Mouse (Mus musculus) embryonic facial prominence, embryonic 12.5 days (tissue): ENCODE measurements around the gene Alpi. TPM values are rescaled to one million over a fixed set of nuclear protein-coding genes. Genes with fewer than 3 reads are reported as not detected.

ENCODE experiments used
- ATAC-seq: fragments of 200-750 bp; cut with Nextera tagmentation; 2 replicates; pipeline ENCODE4 v1.8.0; 2017; ENCODE audit not compliant: insufficient number of reproducible peaks, insufficient read depth, low FRiP score, low TSS enrichment
- H3K27ac ChIP-seq: fragments of 300-500 bp; sonication (generic); 2 replicates; pipeline ENCODE4 v1.5.1; 2016; ENCODE audit warnings: mild to moderate bottlenecking
- H3K27me3 ChIP-seq: fragments of 300-500 bp; sonication (generic); 2 replicates; pipeline ENCODE4 v1.6.1; 2016; ENCODE audit warnings: mild to moderate bottlenecking, moderate library complexity
- H3K36me3 ChIP-seq: fragments of 300-500 bp; sonication (generic); 2 replicates; pipeline ENCODE4 v1.6.1; 2016; ENCODE audit warnings: mild to moderate bottlenecking
- H3K4me1 ChIP-seq: fragments of 300-500 bp; sonication (generic); 2 replicates; pipeline ENCODE4 v1.6.1; 2016
- H3K4me2 ChIP-seq: fragments of 300-500 bp; sonication (generic); replicated peaks from 2 replicates; pipeline ENCODE4 v1.6.1; 2016; ENCODE audit warnings: mild to moderate bottlenecking, moderate library complexity
- H3K4me3 ChIP-seq: fragments of 300-500 bp; sonication (generic); 2 replicates; pipeline ENCODE4 v1.5.1; 2016; ENCODE audit warnings: mild to moderate bottlenecking
- H3K9ac ChIP-seq: fragments of 300-500 bp; sonication (generic); 2 replicates; pipeline ENCODE4 v1.6.1; 2016; ENCODE audit warnings: mild to moderate bottlenecking, moderate library complexity
- H3K9me3 ChIP-seq: fragments of 300-500 bp; sonication (generic); 2 replicates; pipeline ENCODE4 v1.6.1; 2016; ENCODE audit warnings: mild to moderate bottlenecking, moderate library complexity
- WGBS: fragments of 180-500 bp; shearing (Covaris S2); methylation state at CpG from one replicate; pipeline ENCODE4 v1.1.7; 2016; 5-methylcytosine and 5-hydroxymethylcytosine counted together
- polyA plus RNA-seq: library from polyadenylated mRNA; unstranded; fragments of >200 nt; fragmentation: Nextera tagmentation; extraction: Ambion mirVana; gene quantifications from 2 replicates; pipeline ENCODE4 v1.2.1, GENCODE M21; 2016

Alpi gene
- polyA plus RNA-seq, 1 experiment from 2014 or later, result not detected

GRCm38 (mm10) chr1:87057075-87057474 lies 44.3 kb downstream of the Alpi start:
- 81% methylated on average over 4 of the region's 4 CpGs for WGBS
- ATAC-seq, result no peak
- Histone ChIP-seq H3K9ac (no peak overlapping the region), H3K4me3 (no peak overlapping the region), H3K4me2 (no peak overlapping the region), H3K9me3 (no peaks in the 10 kb centered on the region), H3K27ac (no peak overlapping the region), H3K4me1 (no peaks in the 10 kb centered on the region), H3K27me3 (no peaks in the 10 kb centered on the region), H3K36me3 (no peaks in the 10 kb centered on the region; the same call in 1 of the 2 replicates)

GRCm38 (mm10) chr1:87051369-87051768 lies 50.0 kb downstream of the Alpi start:
- no peak for ATAC-seq
- WGBS, result 83% methylated on average over 4 of the region's 4 CpGs
- Histone ChIP-seq H3K4me2 (no peak overlapping the region), H3K4me1 (no peaks in the 10 kb centered on the region), H3K27me3 (no peaks in the 10 kb centered on the region), H3K27ac (no peak overlapping the region), H3K9ac (no peak overlapping the region), H3K4me3 (no peak overlapping the region), H3K9me3 (no peaks in the 10 kb centered on the region), H3K36me3 (peaks cover 16% of the 10 kb centered on the region; the same call in 1 of the 2 replicates)

GRCm38 (mm10) chr1:87050700-87051099 lies 50.7 kb downstream of the Alpi start:
- H3K4me1 ChIP-seq, result no peaks in the 10 kb centered on the region
- ATAC-seq, result no peak
- H3K27ac ChIP-seq, result no peak overlapping the region
- H3K4me2 ChIP-seq, result no peak overlapping the region
- no peak overlapping the region for H3K9ac ChIP-seq
- no peaks in the 10 kb centered on the region for H3K9me3 ChIP-seq
- peaks cover 16% of the 10 kb centered on the region; the same call in 1 of the 2 replicates for H3K36me3 ChIP-seq
- 90% methylated on average over 1 of the region's 1 CpGs for WGBS
- H3K27me3 ChIP-seq, result no peaks in the 10 kb centered on the region
- no peak overlapping the region for H3K4me3 ChIP-seq

- Histone ChIP-seq H3K4me2 (no peak overlapping the region), H3K27me3 (no peaks in the 10 kb centered on the region), H3K9ac (no peak overlapping the region), H3K27ac (no peak overlapping the region), H3K4me3 (no peak overlapping the region), H3K4me1 (no peaks in the 10 kb centered on the region), H3K36me3 (peaks cover 21% of the 10 kb centered on the region), H3K9me3 (no peaks in the 10 kb centered on the region)
- WGBS, result 64% methylated on average over 3 of the region's 3 CpGs
- no peak for ATAC-seq
These were observed 51.3 kb downstream of the Alpi start for GRCm38 (mm10) chr1:87050072-87050471.

Other genes starting within 250 kb of the Alpi start
- not detected in 2 replicates for gene Alppl2, start 11.7 kb downstream of the Alpi start, polyA plus RNA-seq
- not detected in 2 replicates for gene Akp3, start 23.4 kb upstream of the Alpi start, polyA plus RNA-seq
- gene Ecel1, start 54.9 kb upstream of the Alpi start, polyA plus RNA-seq, result 1.9 and 2.3 TPM in 2 replicates
- gene Prss56, start 81.7 kb upstream of the Alpi start, polyA plus RNA-seq, result 1.1 and 2.6 TPM in 2 replicates
- 1.2 and 1.6 TPM in 2 replicates for gene Chrnd, start 89.0 kb upstream of the Alpi start, polyA plus RNA-seq
- 6.0 and 9.8 TPM in 2 replicates for gene Chrng, start 103.1 kb upstream of the Alpi start, polyA plus RNA-seq
- 179 and 182 TPM in 2 replicates for gene Eif4e2, start 112.3 kb upstream of the Alpi start, polyA plus RNA-seq
- 0.98 and 1.5 TPM in 2 replicates for gene Efhd1, start 162.8 kb upstream of the Alpi start, polyA plus RNA-seq
- 60.5 and 61.0 TPM in 2 replicates for gene Gigyf2, start 225.4 kb upstream of the Alpi start, polyA plus RNA-seq